Mouse (Mus musculus): Measurements from ENCODE around the gene Palld.

GRCm38 (mm10) chr8:61578754-61579153 is 323.7 kb downstream of the Palld start:
- TF ChIP-seq FLI1 (IDR thresholded peaks at IDR 0.05; ENCODE audit: low read length) (no peak), GATA1 (IDR thresholded peaks at IDR 0.05; ENCODE audit: borderline replicate concordance, low read length) (no peak)
